Mouse (Mus musculus) MEL (cell line): ENCODE measurements around the gene Ndufb6. TPM values are rescaled to one million over a fixed set of nuclear protein-coding genes. Genes with fewer than 3 reads are reported as not detected.
A peak's percentile ranks its signal among the peaks of the same experiment; 100 is the strongest.

Experiments
- DNase-seq: peaks from one replicate; pipeline ENCODE4 v3.0.0; 2011; ENCODE audit warnings: low read depth, low spot score
- H3K27ac ChIP-seq: 2 replicates; pipeline ENCODE4 v1.5.1; 2012; ENCODE audit warnings: low read depth, mild to moderate bottlenecking, control low read depth, low read length, moderate library complexity; ENCODE audit not compliant: control insufficient read depth
- H3K27me3 ChIP-seq, 2 experiments: fragments of 150-350 bp in 1 of 2; sonication (generic) in 1 of 2; 2 replicates each; pipeline ENCODE4 v1.6.1; 2012; ENCODE audit warnings: low read length in 2 of 2, mild to moderate bottlenecking in 2 of 2, improper control_type of control experiment in 1 of 2, moderate library complexity in 1 of 2; ENCODE audit not compliant: insufficient read depth in 2 of 2, control insufficient read depth in 1 of 2
- H3K36me3 ChIP-seq, 2 experiments: 2 replicates each; pipeline ENCODE4 v1.6.1; 2012 to 2014; ENCODE audit warnings: low read length in 2 of 2, improper control_type of control experiment in 1 of 2, inconsistent platforms in 1 of 2, mild to moderate bottlenecking in 1 of 2; ENCODE audit not compliant: insufficient read depth in 2 of 2, control insufficient read depth in 1 of 2
- H3K4me1 ChIP-seq, 2 experiments: fragments of 150-350 bp in 1 of 2; sonication (generic) in 1 of 2; 2 replicates each; pipeline ENCODE4 v1.6.1; 2012; ENCODE audit warnings: low read length in 2 of 2, improper control_type of control experiment in 1 of 2, mild to moderate bottlenecking in 1 of 2; ENCODE audit not compliant: insufficient read depth in 2 of 2, control insufficient read depth in 1 of 2
- H3K4me3 ChIP-seq, 2 experiments: fragments of 150-350 bp in 1 of 2; sonication (generic) in 1 of 2; 2 replicates each; pipeline ENCODE4 v1.5.1; 2012; ENCODE audit warnings: low read depth in 2 of 2, low read length in 2 of 2, mild to moderate bottlenecking in 2 of 2, moderate library complexity in 2 of 2, control low read depth in 1 of 2, improper control_type of control experiment in 1 of 2; ENCODE audit not compliant: control insufficient read depth in 1 of 2, insufficient read depth in 1 of 2
- H3K79me2 ChIP-seq: 2 replicates; pipeline ENCODE4 v1.6.1; 2012; ENCODE audit warnings: mild to moderate bottlenecking, low read length, moderate library complexity; ENCODE audit not compliant: control insufficient read depth, poor library complexity, insufficient read depth
- H3K9ac ChIP-seq: 2 replicates; pipeline ENCODE4 v1.6.1; 2012; ENCODE audit warnings: low read depth, mild to moderate bottlenecking, control low read depth, low read length, moderate library complexity; ENCODE audit not compliant: control insufficient read depth, poor library complexity, severe bottlenecking
- H3K9me3 ChIP-seq: fragments of 150-350 bp; sonication (generic); replicated peaks from 2 replicates; pipeline ENCODE4 v1.6.1; 2012; ENCODE audit warnings: mild to moderate bottlenecking, low read length, improper control_type of control experiment, moderate library complexity; ENCODE audit not compliant: insufficient read depth
- CHD2 ChIP-seq: IDR thresholded peaks from 2 replicates; pipeline ENCODE4 v1.6.1; 2011; ENCODE audit warnings: low read length, improper control_type of control experiment
- CTCF ChIP-seq, 3 experiments: IDR thresholded peaks in 2 of 3; conservative IDR thresholded peaks in 1 of 3; 2 replicates each; pipeline ENCODE4 v1.5.1; 2011 to 2012; ENCODE audit warnings: low read length in 3 of 3, low read depth in 2 of 3, mild to moderate bottlenecking in 2 of 3, improper control_type of control experiment in 1 of 3, inconsistent platforms in 1 of 3, mixed read lengths in 1 of 3, moderate library complexity in 1 of 3; ENCODE audit not compliant: control insufficient read depth in 1 of 3, insufficient read depth in 1 of 3, poor library complexity in 1 of 3, severe bottlenecking in 1 of 3
- ELF1 ChIP-seq: IDR thresholded peaks from 2 replicates; pipeline ENCODE4 v1.6.1; 2014; ENCODE audit warnings: low read depth, mild to moderate bottlenecking, inconsistent platforms, low read length, improper control_type of control experiment, moderate library complexity
- EP300 ChIP-seq, 2 experiments: IDR thresholded peaks; 2 replicates each; pipeline ENCODE4 v1.6.1; 2011; ENCODE audit warnings: improper control_type of control experiment in 2 of 2, low read length in 2 of 2, low read depth in 1 of 2, mild to moderate bottlenecking in 1 of 2
- HCFC1 ChIP-seq: IDR thresholded peaks from 2 replicates; pipeline ENCODE4 v1.6.1; 2012; ENCODE audit warnings: low read depth, mild to moderate bottlenecking, inconsistent platforms, low read length, improper control_type of control experiment, moderate library complexity
- KAT2A ChIP-seq: conservative IDR thresholded peaks from 2 replicates; pipeline ENCODE4 v1.6.1; 2012; ENCODE audit warnings: low read depth, low read length, improper control_type of control experiment, inconsistent platforms
- MAFK ChIP-seq: IDR thresholded peaks from 2 replicates; pipeline ENCODE4 v1.6.1; 2011; ENCODE audit warnings: low read depth, mild to moderate bottlenecking, low read length, improper control_type of control experiment, borderline replicate concordance
- MAX ChIP-seq: IDR thresholded peaks from 2 replicates; pipeline ENCODE4 v1.6.1; 2011; ENCODE audit warnings: low read length, improper control_type of control experiment
- MAZ ChIP-seq: IDR thresholded peaks from 2 replicates; pipeline ENCODE4 v1.6.1; 2012; ENCODE audit warnings: low read depth, mild to moderate bottlenecking, inconsistent platforms, low read length, improper control_type of control experiment
- MXI1 ChIP-seq: IDR thresholded peaks from 2 replicates; pipeline ENCODE4 v1.6.1; 2011; ENCODE audit warnings: mild to moderate bottlenecking, low read depth, low read length, improper control_type of control experiment
- MYB ChIP-seq: IDR thresholded peaks from 2 replicates; pipeline ENCODE4 v1.6.1; 2011; ENCODE audit warnings: mild to moderate bottlenecking, low read depth, low read length, improper control_type of control experiment
- MYC ChIP-seq: IDR thresholded peaks from 2 replicates; pipeline ENCODE4 v1.6.1; 2011; ENCODE audit warnings: low read depth, mild to moderate bottlenecking, low read length, improper control_type of control experiment, moderate library complexity
- NELFE ChIP-seq: IDR thresholded peaks from 2 replicates; pipeline ENCODE4 v1.6.1; 2011; ENCODE audit warnings: low read depth, low read length, improper control_type of control experiment
- POLR2A ChIP-seq, 2 experiments: IDR thresholded peaks; 2 replicates each; pipeline ENCODE4 v1.6.1; 2011 to 2012; ENCODE audit warnings: low read length in 2 of 2, mild to moderate bottlenecking in 2 of 2, control low read depth in 1 of 2, improper control_type of control experiment in 1 of 2, low read depth in 1 of 2, moderate library complexity in 1 of 2; ENCODE audit not compliant: control insufficient read depth in 1 of 2, insufficient read depth in 1 of 2, poor library complexity in 1 of 2
- RAD21 ChIP-seq: IDR thresholded peaks from 2 replicates; pipeline ENCODE4 v1.6.1; 2011; ENCODE audit warnings: mild to moderate bottlenecking, low read depth, low read length, improper control_type of control experiment
- RCOR1 ChIP-seq: IDR thresholded peaks from 2 replicates; pipeline ENCODE4 v1.6.1; 2012; ENCODE audit warnings: low read depth, mild to moderate bottlenecking, inconsistent platforms, low read length, improper control_type of control experiment
- SIN3A ChIP-seq: IDR thresholded peaks from 2 replicates; pipeline ENCODE4 v1.6.1; 2012; ENCODE audit warnings: low read length, improper control_type of control experiment, inconsistent platforms
- TAL1 ChIP-seq: IDR thresholded peaks from 2 replicates; pipeline ENCODE4 v1.6.1; 2012; ENCODE audit warnings: mild to moderate bottlenecking, inconsistent platforms, low read length, moderate library complexity, mixed read lengths
- TBP ChIP-seq: IDR thresholded peaks from 2 replicates; pipeline ENCODE4 v1.8.0; 2011; ENCODE audit warnings: low read depth, low read length, improper control_type of control experiment
- UBTF ChIP-seq: IDR thresholded peaks from 2 replicates; pipeline ENCODE4 v1.6.1; 2012; ENCODE audit warnings: low read depth, mild to moderate bottlenecking, inconsistent platforms, low read length, improper control_type of control experiment, moderate library complexity, borderline replicate concordance; ENCODE audit not compliant: insufficient read depth
- USF1 ChIP-seq: IDR thresholded peaks from 2 replicates; pipeline ENCODE4 v1.6.1; 2014; ENCODE audit warnings: low read depth, mild to moderate bottlenecking, inconsistent platforms, low read length, improper control_type of control experiment, moderate library complexity
- USF2 ChIP-seq, 2 experiments: IDR thresholded peaks; 2 replicates each; pipeline ENCODE4 v1.6.1; 2011 to 2012; ENCODE audit warnings: improper control_type of control experiment in 2 of 2, low read length in 2 of 2, borderline replicate concordance in 1 of 2, inconsistent platforms in 1 of 2, low read depth in 1 of 2, mild to moderate bottlenecking in 1 of 2; ENCODE audit not compliant: insufficient read depth in 1 of 2
- ZC3H11A ChIP-seq: IDR thresholded peaks from 2 replicates; pipeline ENCODE4 v1.6.1; 2012; ENCODE audit warnings: low read depth, mild to moderate bottlenecking, inconsistent platforms, low read length, improper control_type of control experiment
- ZMIZ1 ChIP-seq: IDR thresholded peaks from 2 replicates; pipeline ENCODE4 v1.6.1; 2012; ENCODE audit warnings: low read depth, mild to moderate bottlenecking, inconsistent platforms, low read length, improper control_type of control experiment, moderate library complexity
- ZNF384 ChIP-seq: IDR thresholded peaks from 2 replicates; pipeline ENCODE4 v1.6.1; 2012; ENCODE audit warnings: low read depth, mild to moderate bottlenecking, inconsistent platforms, low read length, improper control_type of control experiment
- polyA plus RNA-seq, 2 experiments: library from polyadenylated mRNA; stranded (reverse) in 1 of 2; unstranded in 1 of 2; fragments of >175 nt in 1 of 2; fragments of >200 nt in 1 of 2; gene quantifications; 2 replicates each; pipeline versions ENCODE4 v1.2.1 to v1.2.4; 2012; ENCODE audit warnings: low replicate concordance in 2 of 2, low read depth in 1 of 2; ENCODE audit not compliant: insufficient read length in 2 of 2, insufficient read depth in 1 of 2, missing spikeins in 1 of 2
- total RNA-seq: library from RNA; depleted of rRNA; stranded (reverse); fragments of 300-350 nt; gene quantifications from 2 replicates; pipeline ENCODE4 v1.2.3, GENCODE M21; 2012

Ndufb6 gene
- total and polyA plus RNA-seq, 3 experiments: 146 to 229 TPM; not detected in 1

- peak; percentile 32; the same call in 1 of the 2 replicates for TF ChIP-seq KAT2A
- no peak for TF ChIP-seq TAL1
- TF ChIP-seq RCOR1: no peak
- TF ChIP-seq USF1: peak; percentile 96
These were observed 9.7 kb downstream of the Ndufb6 start, which contains the start of the genes Smim27 and Topors (continued) for GRCm38 (mm10) chr4:40269430-40270032.

DNA sequence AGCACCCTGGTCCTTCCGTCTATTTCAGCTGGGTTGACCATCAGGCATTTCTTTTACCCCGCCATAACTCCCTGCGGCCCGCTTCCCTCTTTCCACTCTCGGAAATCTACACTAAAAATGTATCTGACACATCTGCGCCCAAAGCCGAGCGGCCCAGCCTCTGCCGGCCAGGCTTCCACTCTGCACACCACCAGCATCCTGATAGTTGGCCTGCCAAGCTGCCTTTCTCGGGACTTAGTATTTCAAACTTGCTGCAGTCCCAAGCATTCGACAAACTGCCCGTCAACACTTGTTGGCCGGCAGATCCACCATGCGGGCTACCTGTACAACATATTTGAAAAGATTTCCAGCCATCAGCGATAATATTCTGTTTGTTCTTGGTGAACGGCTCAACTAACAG is 10.4 kb downstream of the Ndufb6 start:
- peaks cover 46% of the 10 kb centered on the region for H3K79me2 ChIP-seq
- H3K27me3 ChIP-seq: no peaks in the 10 kb centered on the region
- TF ChIP-seq ZC3H11A (no peak), SIN3A (no peak), ZNF384 (no peak), MXI1 (no peak), RCOR1 (no peak), EP300 (IDR thresholded peaks at IDR 0.05; ENCODE audit: low read depth in 1 of 2, low read length in 2 of 2) (0 out of 4 replicates have a peak, but pooled peaks of 1 of the 2 experiments have one; percentile 3), POLR2A (IDR thresholded peaks at IDR 0.05; ENCODE audit: control insufficient read depth in 1 of 2, insufficient read depth in 1 of 2, low read depth in 1 of 2, low read length in 2 of 2, poor library complexity in 1 of 2) (no peak), MAFK (no peak), MAZ (no peak), CTCF (IDR thresholded peaks at IDR 0.05 in 2 of 3, conservative IDR thresholded peaks at IDR 0.05 in 1 of 3; ENCODE audit: control insufficient read depth in 1 of 3, insufficient read depth in 1 of 3, low read depth in 2 of 3, low read length in 3 of 3, poor library complexity in 1 of 3, severe bottlenecking in 1 of 3) (no peak), USF1 (no peak), NELFE (no peak), TAL1 (no peak), MYB (no peak), TBP (0 out of 2 replicates have a peak, but pooled peaks have one; percentile 1), MYC (no peak)
- H3K36me3 ChIP-seq: peaks cover 12 to 17% of the 10 kb centered on the region in 2 experiments
- H3K4me1 ChIP-seq: peaks cover 0 to 15% of the 10 kb centered on the region in 2 experiments; a peak in 2 of 4 replicates
- peak overlapping the region; percentile 97 for H3K27ac ChIP-seq
- H3K9me3 ChIP-seq: no peaks in the 10 kb centered on the region
- H3K9ac ChIP-seq: peak overlapping the region; percentile 95
- peak overlapping the region; percentile 53 to 83 for H3K4me3 ChIP-seq
- peak; percentile 64 for DNase-seq

DNA sequence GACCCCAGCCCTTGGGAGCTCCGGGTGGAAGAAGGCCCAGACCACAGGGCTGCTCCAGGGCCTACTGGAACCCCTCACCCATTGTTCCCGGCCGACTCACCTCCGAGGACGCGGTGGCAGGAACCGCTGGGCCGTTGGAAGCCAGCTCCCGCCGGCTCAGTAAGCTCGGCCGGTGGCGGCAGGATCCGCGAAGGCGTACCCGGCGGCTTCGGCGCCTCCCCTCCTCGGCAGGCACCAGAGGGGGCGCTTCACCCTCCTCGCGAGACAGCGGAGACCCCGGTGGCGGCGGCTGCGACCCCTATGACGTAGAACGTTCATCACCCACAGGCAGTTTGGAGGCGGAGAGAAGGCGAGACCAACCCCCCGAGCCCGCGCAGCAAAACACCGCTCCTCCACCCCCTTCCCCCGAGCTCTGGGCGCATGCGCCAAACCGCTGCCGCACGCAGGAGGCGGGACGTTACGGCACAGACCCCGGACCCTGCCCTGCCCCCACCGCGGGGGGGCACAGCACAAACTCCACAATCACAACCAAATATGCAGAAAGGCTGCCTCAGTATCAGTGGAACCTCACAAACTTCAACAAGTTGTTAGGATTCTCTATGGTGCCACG is 10.9 kb downstream of the Ndufb6 start:
- Histone ChIP-seq H3K36me3 (peaks cover 15 to 17% of the 10 kb centered on the region in 2 experiments), H3K4me3 (peak overlapping the region; percentile 53 to 83), H3K9ac (peak overlapping the region; percentile 95), H3K27me3 (no peaks in the 10 kb centered on the region), H3K9me3 (no peaks in the 10 kb centered on the region), H3K79me2 (peaks cover 49% of the 10 kb centered on the region), H3K4me1 (peaks cover 0 to 15% of the 10 kb centered on the region in 2 experiments; a peak in 2 of 4 replicates), H3K27ac (peak overlapping the region; percentile 97)
- peak; percentile 91 for DNase-seq
- no peak for TF ChIP-seq KAT2A
- peak; percentile 62 for TF ChIP-seq CHD2
- peak; percentile 49 for TF ChIP-seq NELFE
- TF ChIP-seq ZNF384: no peak
- peak; percentile 72; the same call in 1 of the 2 replicates for TF ChIP-seq HCFC1
- no peak for TF ChIP-seq RAD21
- TF ChIP-seq MYC: peak; percentile 48; the same call in 1 of the 2 replicates
- peak; percentile 45 to 56; a peak in 2 of 4 replicates for TF ChIP-seq POLR2A (IDR thresholded peaks at IDR 0.05; ENCODE audit: control insufficient read depth in 1 of 2, insufficient read depth in 1 of 2, low read depth in 1 of 2, low read length in 2 of 2, poor library complexity in 1 of 2)
- TF ChIP-seq UBTF: no peak
- TF ChIP-seq MAX: no peak
- no peak for TF ChIP-seq USF2 (IDR thresholded peaks at IDR 0.05; ENCODE audit: borderline replicate concordance in 1 of 2, insufficient read depth in 1 of 2, low read depth in 1 of 2, low read length in 2 of 2)
- TF ChIP-seq TAL1: no peak
- TF ChIP-seq ZMIZ1: no peak
- TF ChIP-seq MAZ: peak; percentile 81; the same call in 1 of the 2 replicates
- peak; percentile 37 for TF ChIP-seq USF1
- peak; percentile 53 for TF ChIP-seq MXI1
- no peak for TF ChIP-seq MYB
- 0 out of 4 replicates have a peak, but pooled peaks of 1 of the 2 experiments have one; percentile 4 for TF ChIP-seq EP300 (IDR thresholded peaks at IDR 0.05; ENCODE audit: low read depth in 1 of 2, low read length in 2 of 2)
- TF ChIP-seq ELF1: 0 out of 2 replicates have a peak, but pooled peaks have one; percentile 19
